Mouse (Mus musculus): ENCODE data around the gene Rpa1. TPM values are rescaled to one million over a fixed set of nuclear protein-coding genes. Genes with fewer than 3 reads are reported as not detected.

The Rpa1 gene
- polyA plus RNA-seq, 1 experiment from 2014 or later = 197 TPM

GRCm38 (mm10) chr11:75251557-75252070, 96.5 kb downstream of the Rpa1 start:
- 41% methylated on average over 7 of the region's 7 CpGs for WGBS
- Histone ChIP-seq H3K4me1 (peaks cover 40% of the 10 kb centered on the region), H3K27ac (replicated peaks) (no peak overlapping the region), H3K27me3 (ENCODE audit: low read depth, poor library complexity, severe bottlenecking) (no peaks in the 10 kb centered on the region), H3K4me3 (no peak overlapping the region), H3K9me3 (replicated peaks) (no peaks in the 10 kb centered on the region), H3K36me3 (no peaks in the 10 kb centered on the region)
- no peak for DNase-seq (ENCODE audit: low spot score)

DNA sequence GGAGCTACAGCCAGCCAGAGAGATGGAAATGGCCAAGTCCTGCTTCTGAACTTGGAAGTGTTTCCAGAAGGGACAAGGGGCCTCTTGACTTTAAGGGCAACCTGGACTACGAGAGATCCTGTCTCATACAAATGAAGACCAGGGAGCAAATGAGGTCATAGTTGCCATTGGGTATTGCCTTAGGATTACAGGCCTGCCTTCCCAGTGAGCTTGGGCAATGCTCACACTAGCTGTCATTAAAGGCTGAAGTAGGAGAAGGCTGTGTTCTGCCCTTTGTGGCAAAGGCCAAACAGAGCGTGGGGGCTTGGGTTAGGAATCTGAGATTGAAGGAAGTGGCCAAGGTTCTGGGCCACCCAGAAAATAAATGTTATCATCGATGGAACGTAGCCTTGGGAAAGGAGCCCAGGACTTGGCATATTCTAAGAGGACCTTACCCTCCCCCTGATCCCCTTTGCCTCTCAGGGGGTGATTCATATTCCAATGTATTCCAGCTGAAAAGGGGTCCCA, 97.1 kb downstream of the Rpa1 start:
- H3K36me3 ChIP-seq = no peaks in the 10 kb centered on the region
- H3K9me3 ChIP-seq (replicated peaks) = no peaks in the 10 kb centered on the region
- H3K27ac ChIP-seq (replicated peaks) = no peak overlapping the region
- no peaks in the 10 kb centered on the region for H3K27me3 ChIP-seq (ENCODE audit: low read depth, poor library complexity, severe bottlenecking)
- 75% methylated on average over 4 of the region's 4 CpGs for WGBS
- H3K4me3 ChIP-seq = no peak overlapping the region
- DNase-seq (ENCODE audit: low spot score) = no peak
- peaks cover 43% of the 10 kb centered on the region for H3K4me1 ChIP-seq

DNA sequence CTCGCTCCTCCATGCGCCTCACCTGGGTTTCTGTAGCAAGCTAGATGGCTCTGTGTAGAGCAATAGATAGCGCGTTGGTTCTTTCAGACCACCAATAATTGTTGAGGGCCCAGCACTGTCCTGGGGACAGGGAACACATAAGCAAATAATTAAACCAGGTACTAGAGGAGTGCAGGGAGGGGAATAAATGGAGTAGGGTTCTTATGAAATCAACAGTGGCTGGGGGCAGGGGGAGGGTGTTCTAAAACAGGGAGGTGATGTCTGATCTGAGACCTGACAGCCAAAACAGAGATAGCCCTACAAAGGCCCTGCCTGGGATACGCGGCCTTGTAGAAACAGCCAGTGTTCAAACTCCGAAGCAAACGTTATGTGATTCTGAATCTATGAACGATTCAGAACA, 98.5 kb downstream of the Rpa1 start:
- no peaks in the 10 kb centered on the region for H3K36me3 ChIP-seq
- no peaks in the 10 kb centered on the region for H3K9me3 ChIP-seq (replicated peaks)
- H3K4me3 ChIP-seq = no peak overlapping the region
- DNase-seq (ENCODE audit: low spot score) = no peak
- no peak overlapping the region for H3K27ac ChIP-seq (replicated peaks)
- 89% methylated on average over 9 of the region's 9 CpGs for WGBS
- peaks cover 56% of the 10 kb centered on the region for H3K4me1 ChIP-seq
- no peaks in the 10 kb centered on the region for H3K27me3 ChIP-seq (ENCODE audit: low read depth, poor library complexity, severe bottlenecking)

Small RNA genes within 50 kb of the gene (microRNA-seq; reads per million reads assigned to microRNA genes)
- gene Gm47300 = not detected

Other genes with a start within 250 kb of the Rpa1 start
- 0.32 and 0.57 TPM in 2 replicates for gene Hic1, start 178.8 kb downstream of the Rpa1 start, polyA plus RNA-seq (2016; fragmentation: Nextera tagmentation; extraction: Ambion mirVana)
- 33.5 and 37.6 TPM in 2 replicates for gene Ovca2, start 169.5 kb downstream of the Rpa1 start, polyA plus RNA-seq (2016; fragmentation: Nextera tagmentation; extraction: Ambion mirVana)
- gene Dph1, start 157.1 kb downstream of the Rpa1 start, polyA plus RNA-seq (2016; fragmentation: Nextera tagmentation; extraction: Ambion mirVana) = 25.4 and 27.3 TPM in 2 replicates
- gene Rtn4rl1, start 154.5 kb downstream of the Rpa1 start, polyA plus RNA-seq (2016; fragmentation: Nextera tagmentation; extraction: Ambion mirVana) = 2.3 and 3.0 TPM in 2 replicates
- 17.5 and 19.5 TPM in 2 replicates for gene Smyd4, start 109 bp upstream of the Rpa1 start, polyA plus RNA-seq (2016; fragmentation: Nextera tagmentation; extraction: Ambion mirVana)
- 69.6 and 70.2 TPM in 2 replicates for gene Serpinf1, start 74.4 kb upstream of the Rpa1 start, polyA plus RNA-seq (2016; fragmentation: Nextera tagmentation; extraction: Ambion mirVana)
- not detected in 2 replicates for gene Serpinf2, start 91.3 kb upstream of the Rpa1 start, polyA plus RNA-seq (2016; fragmentation: Nextera tagmentation; extraction: Ambion mirVana)
- gene Wdr81, start 106.4 kb upstream of the Rpa1 start, polyA plus RNA-seq (2016; fragmentation: Nextera tagmentation; extraction: Ambion mirVana) = 5.7 and 7.5 TPM in 2 replicates
- 10.2 and 10.6 TPM in 2 replicates for gene Tlcd2, start 113.4 kb upstream of the Rpa1 start, polyA plus RNA-seq (2016; fragmentation: Nextera tagmentation; extraction: Ambion mirVana)
- gene Prpf8, start 138.5 kb upstream of the Rpa1 start, polyA plus RNA-seq (2016; fragmentation: Nextera tagmentation; extraction: Ambion mirVana) = 67.3 and 72.2 TPM in 2 replicates
- 0.35 and 0.44 TPM in 2 replicates for gene Rilp, start 161.8 kb upstream of the Rpa1 start, polyA plus RNA-seq (2016; fragmentation: Nextera tagmentation; extraction: Ambion mirVana)
- gene Scarf1, start 165.2 kb upstream of the Rpa1 start, polyA plus RNA-seq (2016; fragmentation: Nextera tagmentation; extraction: Ambion mirVana) = 4.7 and 4.8 TPM in 2 replicates
- 6.5 and 8.2 TPM in 2 replicates for gene Slc43a2, start 183.4 kb upstream of the Rpa1 start, polyA plus RNA-seq (2016; fragmentation: Nextera tagmentation; extraction: Ambion mirVana)
- 63.4 and 65.5 TPM in 2 replicates for gene Pitpna, start 239.8 kb upstream of the Rpa1 start, polyA plus RNA-seq (2016; fragmentation: Nextera tagmentation; extraction: Ambion mirVana)